Mouse (Mus musculus): ENCODE measurements at regions not wholly inside any gene's neighbourhood (a gene's known extent, or its start where the extent isn't known, plus 50 kb on each side); places are given as distances from the start of the nearest gene placed in this dataset.

DNA sequence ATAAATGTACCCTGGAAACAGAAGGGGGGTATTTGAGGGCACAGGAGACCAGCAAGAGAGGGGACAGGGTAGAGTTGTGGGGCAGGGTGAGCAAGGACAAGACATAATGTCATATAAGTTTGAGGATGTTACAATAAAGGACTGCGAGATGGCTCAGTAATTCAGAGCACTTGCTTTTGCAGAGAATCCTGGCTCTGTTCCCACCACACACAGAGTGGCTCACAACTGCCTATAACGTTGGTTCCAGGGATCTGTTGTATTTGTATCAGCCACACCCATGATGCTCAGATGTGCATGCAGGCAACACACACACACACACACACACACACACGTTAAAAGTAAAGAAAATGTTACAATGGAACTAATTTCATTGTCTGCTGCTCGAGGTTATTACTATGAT is 94.2 kb upstream of the Paqr3 start:
- Histone ChIP-seq H3K4me3 (ENCODE audit: low read depth, low read length) (no peak overlapping the region), H3K4me1 (ENCODE audit: insufficient read depth, low read depth, low read length) (no peaks in the 10 kb centered on the region), H3K9me3 (replicated peaks) (no peaks in the 10 kb centered on the region), H3K36me3 (replicated peaks) (no peaks in the 10 kb centered on the region), H3K27me3 (ENCODE audit: insufficient read depth, low read length) (no peaks in the 10 kb centered on the region)
- ATAC-seq (ENCODE audit: extremely low read depth, insufficient number of reproducible peaks, low FRiP score, poor library complexity, severe bottlenecking) (no peak), DNase-seq (ENCODE audit: low spot score) (no peak)
- no peak for TF ChIP-seq CTCF (IDR thresholded peaks at IDR 0.05; ENCODE audit: low read depth, low read length)
- TF ChIP-seq POLR2AphosphoS5 (IDR thresholded peaks at IDR 0.05; ENCODE audit: insufficient replicate concordance, low read depth, low read length): no peak
- no peak for TF ChIP-seq TAL1 (conservative IDR thresholded peaks at IDR 0.05; ENCODE audit: low read depth, low read length)
- no peak for TF ChIP-seq GATA1 (IDR thresholded peaks at IDR 0.05; ENCODE audit: borderline replicate concordance, low read length)
- no peak for TF ChIP-seq GATA2 (IDR thresholded peaks at IDR 0.05; ENCODE audit: borderline replicate concordance, low read depth, low read length)

DNA sequence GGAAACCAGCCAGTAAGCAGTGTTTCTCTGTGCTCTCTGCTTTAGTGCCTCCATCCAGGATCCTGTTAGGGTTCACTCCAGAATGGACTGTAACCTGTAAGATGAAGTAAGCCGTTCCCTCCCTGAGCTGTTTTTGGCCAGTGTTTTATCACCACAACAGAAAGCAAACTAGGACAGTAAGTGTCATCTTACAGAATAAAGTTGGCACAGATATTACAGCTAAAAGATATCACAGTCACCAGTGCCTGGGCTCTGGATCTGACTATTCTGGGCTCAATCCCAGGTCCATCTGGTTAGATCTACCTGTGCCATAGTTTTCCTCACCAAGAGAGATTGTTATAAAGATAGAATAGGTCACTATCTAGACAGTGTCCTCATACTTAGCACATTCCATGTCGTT is 92.9 kb upstream of the Paqr3 start:
- ATAC-seq (ENCODE audit: extremely low read depth, insufficient number of reproducible peaks, low FRiP score, poor library complexity, severe bottlenecking) (no peak), DNase-seq (ENCODE audit: low spot score) (no peak)
- H3K36me3 ChIP-seq (replicated peaks): no peaks in the 10 kb centered on the region
- no peaks in the 10 kb centered on the region for H3K4me1 ChIP-seq (ENCODE audit: insufficient read depth, low read depth, low read length)
- no peak overlapping the region for H3K4me3 ChIP-seq (ENCODE audit: low read depth, low read length)
- H3K9me3 ChIP-seq (replicated peaks): no peaks in the 10 kb centered on the region
- no peak for TF ChIP-seq GATA1 (IDR thresholded peaks at IDR 0.05; ENCODE audit: borderline replicate concordance, low read length)
- no peak for TF ChIP-seq CTCF (IDR thresholded peaks at IDR 0.05; ENCODE audit: low read depth, low read length)
- TF ChIP-seq TAL1 (conservative IDR thresholded peaks at IDR 0.05; ENCODE audit: low read depth, low read length): no peak
- TF ChIP-seq GATA2 (IDR thresholded peaks at IDR 0.05; ENCODE audit: borderline replicate concordance, low read depth, low read length): no peak
- TF ChIP-seq POLR2AphosphoS5 (IDR thresholded peaks at IDR 0.05; ENCODE audit: insufficient replicate concordance, low read depth, low read length): no peak
- H3K27me3 ChIP-seq (ENCODE audit: insufficient read depth, low read length): no peaks in the 10 kb centered on the region

DNA sequence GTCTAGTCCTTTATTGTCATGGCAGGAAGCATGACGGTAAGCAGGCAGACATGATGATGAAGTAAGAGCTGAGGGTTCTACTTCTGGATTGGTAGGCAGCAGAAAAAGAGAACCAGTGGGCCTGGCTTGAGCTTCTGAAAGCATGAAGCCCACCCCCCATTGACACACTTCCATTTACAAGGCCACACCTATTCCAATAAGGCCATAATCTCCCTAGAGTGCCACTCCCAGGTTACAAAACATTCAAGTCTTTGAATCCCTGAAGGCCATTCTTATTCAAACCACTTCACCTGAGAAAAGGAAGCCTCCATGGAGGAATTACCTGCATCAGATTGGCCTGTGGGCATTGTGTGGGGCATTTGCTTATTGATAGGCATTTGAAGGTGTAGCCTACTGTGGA is 92.2 kb upstream of the Paqr3 start:
- TF ChIP-seq GATA1 (IDR thresholded peaks at IDR 0.05; ENCODE audit: borderline replicate concordance, low read length) (no peak), POLR2AphosphoS5 (IDR thresholded peaks at IDR 0.05; ENCODE audit: insufficient replicate concordance, low read depth, low read length) (no peak), GATA2 (IDR thresholded peaks at IDR 0.05; ENCODE audit: borderline replicate concordance, low read depth, low read length) (no peak), TAL1 (conservative IDR thresholded peaks at IDR 0.05; ENCODE audit: low read depth, low read length) (no peak), CTCF (IDR thresholded peaks at IDR 0.05; ENCODE audit: low read depth, low read length) (no peak)
- Histone ChIP-seq H3K4me3 (ENCODE audit: low read depth, low read length) (no peak overlapping the region), H3K4me1 (ENCODE audit: insufficient read depth, low read depth, low read length) (no peaks in the 10 kb centered on the region), H3K36me3 (replicated peaks) (no peaks in the 10 kb centered on the region), H3K9me3 (replicated peaks) (no peaks in the 10 kb centered on the region), H3K27me3 (ENCODE audit: insufficient read depth, low read length) (no peaks in the 10 kb centered on the region)
- DNase-seq (ENCODE audit: low spot score): no peak
- no peak for ATAC-seq (ENCODE audit: extremely low read depth, insufficient number of reproducible peaks, low FRiP score, poor library complexity, severe bottlenecking)

DNA sequence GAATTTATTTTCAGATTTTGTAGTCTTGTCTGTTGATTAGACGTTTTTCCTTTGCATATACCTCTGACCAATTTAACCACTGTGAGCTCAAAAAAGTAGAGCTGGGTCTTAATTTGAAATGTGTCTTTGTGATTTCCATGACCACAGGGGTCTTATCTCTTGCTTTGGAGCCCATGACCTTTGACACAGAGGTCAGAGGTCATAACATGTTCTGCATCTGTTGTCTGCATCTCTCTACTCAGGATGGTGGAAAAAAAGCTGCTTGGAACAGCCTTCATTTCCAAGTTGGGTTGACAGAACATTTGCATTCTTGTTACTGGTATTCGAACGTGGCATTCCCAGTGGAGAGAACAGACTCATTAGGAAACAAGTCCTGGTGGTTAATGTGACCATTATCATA is 91.2 kb upstream of the Paqr3 start:
- ATAC-seq (ENCODE audit: extremely low read depth, insufficient number of reproducible peaks, low FRiP score, poor library complexity, severe bottlenecking) (no peak), DNase-seq (ENCODE audit: low spot score) (no peak)
- Histone ChIP-seq H3K27me3 (ENCODE audit: insufficient read depth, low read length) (no peaks in the 10 kb centered on the region), H3K36me3 (replicated peaks) (no peaks in the 10 kb centered on the region), H3K4me3 (ENCODE audit: low read depth, low read length) (no peak overlapping the region), H3K4me1 (ENCODE audit: insufficient read depth, low read depth, low read length) (no peaks in the 10 kb centered on the region), H3K9me3 (replicated peaks) (no peaks in the 10 kb centered on the region)
- no peak for TF ChIP-seq TAL1 (conservative IDR thresholded peaks at IDR 0.05; ENCODE audit: low read depth, low read length)
- TF ChIP-seq GATA1 (IDR thresholded peaks at IDR 0.05; ENCODE audit: borderline replicate concordance, low read length): no peak
- no peak for TF ChIP-seq GATA2 (IDR thresholded peaks at IDR 0.05; ENCODE audit: borderline replicate concordance, low read depth, low read length)
- no peak for TF ChIP-seq POLR2AphosphoS5 (IDR thresholded peaks at IDR 0.05; ENCODE audit: insufficient replicate concordance, low read depth, low read length)

DNA sequence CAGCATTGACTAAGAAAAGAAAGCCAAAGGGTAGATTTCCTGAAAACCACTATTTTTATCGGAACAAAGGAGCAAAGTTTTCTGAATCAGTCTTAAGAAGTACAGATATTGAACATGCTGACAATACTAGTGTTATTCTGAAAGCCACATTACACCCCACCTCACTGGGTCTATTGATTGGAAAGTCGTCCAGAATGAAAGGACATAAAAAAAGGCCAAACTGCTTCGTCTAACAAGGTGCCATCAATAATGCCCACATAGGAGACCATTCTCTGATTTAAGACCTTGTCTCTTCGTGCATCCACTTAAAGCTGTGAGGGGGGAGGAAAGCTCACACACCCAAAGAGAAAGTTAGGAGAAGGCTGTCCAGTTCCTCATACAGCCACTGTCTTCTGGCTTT is 89.3 kb upstream of the Paqr3 start:
- no peak for ATAC-seq (ENCODE audit: extremely low read depth, insufficient number of reproducible peaks, low FRiP score, poor library complexity, severe bottlenecking)
- Histone ChIP-seq H3K4me3 (ENCODE audit: low read depth, low read length) (no peak overlapping the region), H3K36me3 (replicated peaks) (no peaks in the 10 kb centered on the region), H3K9me3 (replicated peaks) (no peaks in the 10 kb centered on the region), H3K27me3 (ENCODE audit: insufficient read depth, low read length) (no peaks in the 10 kb centered on the region), H3K4me1 (ENCODE audit: insufficient read depth, low read depth, low read length) (no peaks in the 10 kb centered on the region)
- no peak for DNase-seq (ENCODE audit: low spot score)
- TF ChIP-seq CTCF (IDR thresholded peaks at IDR 0.05; ENCODE audit: low read depth, low read length) (no peak), POLR2AphosphoS5 (IDR thresholded peaks at IDR 0.05; ENCODE audit: insufficient replicate concordance, low read depth, low read length) (no peak)

DNA sequence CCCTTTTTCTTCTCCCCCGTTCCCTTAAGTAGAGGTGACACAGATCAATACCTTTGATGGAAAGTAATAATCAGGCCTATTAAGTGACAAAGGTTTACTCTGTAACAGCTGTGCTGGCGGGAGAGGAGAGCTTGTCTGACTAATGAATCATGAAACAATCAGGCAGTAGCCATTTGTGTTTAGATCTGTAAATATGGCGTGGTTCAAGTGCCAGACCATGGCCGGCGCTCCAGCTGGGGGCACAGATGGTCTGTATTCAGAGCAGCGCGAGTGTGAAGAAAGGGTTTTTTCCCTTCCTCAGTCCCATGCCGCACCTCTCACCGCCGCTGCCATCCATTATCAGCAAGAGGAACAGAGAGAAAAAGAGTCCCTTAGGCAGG is 83.9 kb upstream of the Paqr3 start:
- Histone ChIP-seq H3K4me3 (ENCODE audit: low read depth, low read length) (no peak overlapping the region), H3K36me3 (replicated peaks) (no peaks in the 10 kb centered on the region), H3K9me3 (replicated peaks) (no peaks in the 10 kb centered on the region), H3K4me1 (ENCODE audit: insufficient read depth, low read depth, low read length) (no peaks in the 10 kb centered on the region), H3K27me3 (ENCODE audit: insufficient read depth, low read length) (no peaks in the 10 kb centered on the region)
- no peak for TF ChIP-seq CTCF (IDR thresholded peaks at IDR 0.05; ENCODE audit: low read depth, low read length)
- no peak for TF ChIP-seq GATA2 (IDR thresholded peaks at IDR 0.05; ENCODE audit: borderline replicate concordance, low read depth, low read length)
- TF ChIP-seq TAL1 (conservative IDR thresholded peaks at IDR 0.05; ENCODE audit: low read depth, low read length): no peak
- TF ChIP-seq POLR2AphosphoS5 (IDR thresholded peaks at IDR 0.05; ENCODE audit: insufficient replicate concordance, low read depth, low read length): no peak
- TF ChIP-seq GATA1 (IDR thresholded peaks at IDR 0.05; ENCODE audit: borderline replicate concordance, low read length): no peak
- ATAC-seq (ENCODE audit: extremely low read depth, insufficient number of reproducible peaks, low FRiP score, poor library complexity, severe bottlenecking): no peak
- DNase-seq (ENCODE audit: low spot score): no peak

DNA sequence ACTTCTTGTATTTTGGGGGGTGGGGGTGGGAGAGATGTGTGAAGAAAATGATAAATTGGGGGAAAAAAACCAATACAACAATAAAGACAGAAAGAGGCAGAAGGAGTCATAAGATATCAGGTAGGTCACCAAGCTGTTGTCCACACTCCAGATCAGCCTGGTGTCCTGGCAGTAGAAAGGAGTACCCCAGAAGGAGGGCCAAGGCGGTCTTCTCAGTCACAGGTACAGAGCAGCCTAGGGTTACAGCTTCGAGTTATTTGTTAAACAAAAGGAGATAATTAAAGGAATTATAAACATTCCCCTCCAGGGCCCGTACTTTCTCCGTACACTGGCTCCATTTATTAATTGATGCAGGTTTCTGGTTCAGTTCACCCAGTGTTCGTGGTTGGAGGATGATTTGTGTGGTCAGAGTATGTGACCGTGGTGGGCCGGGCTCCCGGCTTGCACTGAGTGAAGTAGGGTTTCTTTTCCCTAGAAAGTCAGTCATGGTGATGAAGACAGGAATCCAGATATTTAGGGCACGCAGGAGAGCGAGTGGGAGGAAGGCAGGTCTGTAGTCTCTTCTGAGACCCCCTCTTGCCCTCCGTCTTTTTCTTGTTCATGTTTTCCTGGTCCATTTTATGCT is 83.4 kb upstream of the Paqr3 start:
- Histone ChIP-seq H3K4me3 (ENCODE audit: low read depth, low read length) (no peak overlapping the region), H3K27me3 (ENCODE audit: insufficient read depth, low read length) (no peaks in the 10 kb centered on the region), H3K4me1 (ENCODE audit: insufficient read depth, low read depth, low read length) (no peaks in the 10 kb centered on the region), H3K36me3 (replicated peaks) (no peaks in the 10 kb centered on the region), H3K9me3 (replicated peaks) (no peaks in the 10 kb centered on the region)
- ATAC-seq (ENCODE audit: extremely low read depth, insufficient number of reproducible peaks, low FRiP score, poor library complexity, severe bottlenecking) (no peak), DNase-seq (ENCODE audit: low spot score) (no peak)
- TF ChIP-seq TAL1 (conservative IDR thresholded peaks at IDR 0.05; ENCODE audit: low read depth, low read length): no peak
- no peak for TF ChIP-seq CTCF (IDR thresholded peaks at IDR 0.05; ENCODE audit: low read depth, low read length)
- no peak for TF ChIP-seq GATA1 (IDR thresholded peaks at IDR 0.05; ENCODE audit: borderline replicate concordance, low read length)
- TF ChIP-seq GATA2 (IDR thresholded peaks at IDR 0.05; ENCODE audit: borderline replicate concordance, low read depth, low read length): no peak
- no peak for TF ChIP-seq POLR2AphosphoS5 (IDR thresholded peaks at IDR 0.05; ENCODE audit: insufficient replicate concordance, low read depth, low read length)

Measured in G1E (cell line).